Mouse (Mus musculus): Measurements from ENCODE around the gene Ethe1. TPM values are rescaled to one million over a fixed set of nuclear protein-coding genes. Genes with fewer than 3 reads are reported as not detected.

The Ethe1 gene
- 0.82 TPM for polyA plus RNA-seq (2014; fragmentation: Illumina TruSeq; extraction: RNeasy Lipid Tissue Mini Kit (QIAGEN cat#74804); ENCODE audit: low read depth, low replicate concordance)

GRCm38 (mm10) chr7:24587330-24588105 lies at the start of gene Ethe1, which contains the start of gene Zfp575:
Gene Ethe1, plus strand, starts transcription at chr7:24587543.
Gene Zfp575, minus strand, starts transcription at chr7:24587641.

GRCm38 (mm10) chr7:24546068-24546614 lies 41.2 kb upstream of the Ethe1 start, which contains the start of the genes Pinlyp and Xrcc1:
Gene Pinlyp, minus strand, starts transcription at chr7:24546118.
Gene Xrcc1, plus strand, starts transcription at chr7:24546289.

GRCm38 (mm10) chr7:24610144-24610878 lies 23.0 kb downstream of the Ethe1 start, which contains the start of gene Phldb3:
Gene Phldb3, plus strand, starts transcription at chr7:24610763.

GRCm38 (mm10) chr7:24636264-24636663 lies 48.9 kb downstream of the Ethe1 start, which contains the start of gene Lypd3:
Gene Lypd3, plus strand, starts transcription at chr7:24636550.

Other genes with a start within 250 kb of the Ethe1 start
- not detected for gene Lypd5, start 238.3 kb upstream of the Ethe1 start, polyA plus RNA-seq (2014; fragmentation: Illumina TruSeq; extraction: RNeasy Lipid Tissue Mini Kit (QIAGEN cat#74804); ENCODE audit: low read depth, low replicate concordance)
- gene Kcnn4, start 217.3 kb upstream of the Ethe1 start, polyA plus RNA-seq (2014; fragmentation: Illumina TruSeq; extraction: RNeasy Lipid Tissue Mini Kit (QIAGEN cat#74804); ENCODE audit: low read depth, low replicate concordance) = not detected
- not detected for gene Smg9, start 187.9 kb upstream of the Ethe1 start, polyA plus RNA-seq (2014; fragmentation: Illumina TruSeq; extraction: RNeasy Lipid Tissue Mini Kit (QIAGEN cat#74804); ENCODE audit: low read depth, low replicate concordance)
- gene Irgc1, start 135.2 kb upstream of the Ethe1 start, polyA plus RNA-seq (2014; fragmentation: Illumina TruSeq; extraction: RNeasy Lipid Tissue Mini Kit (QIAGEN cat#74804); ENCODE audit: low read depth, low replicate concordance) = not detected
- gene Plaur, start 125.1 kb upstream of the Ethe1 start, polyA plus RNA-seq (2014; fragmentation: Illumina TruSeq; extraction: RNeasy Lipid Tissue Mini Kit (QIAGEN cat#74804); ENCODE audit: low read depth, low replicate concordance) = 1.9 TPM
- gene Cadm4, start 105.5 kb upstream of the Ethe1 start, polyA plus RNA-seq (2014; fragmentation: Illumina TruSeq; extraction: RNeasy Lipid Tissue Mini Kit (QIAGEN cat#74804); ENCODE audit: low read depth, low replicate concordance) = 0.29 TPM
- not detected for gene Zfp428, start 80.5 kb upstream of the Ethe1 start, polyA plus RNA-seq (2014; fragmentation: Illumina TruSeq; extraction: RNeasy Lipid Tissue Mini Kit (QIAGEN cat#74804); ENCODE audit: low read depth, low replicate concordance)
- not detected for gene AC161166.1, start 75.1 kb upstream of the Ethe1 start, polyA plus RNA-seq (2014; fragmentation: Illumina TruSeq; extraction: RNeasy Lipid Tissue Mini Kit (QIAGEN cat#74804); ENCODE audit: low read depth, low replicate concordance)
- gene Irgq, start 56.9 kb upstream of the Ethe1 start, polyA plus RNA-seq (2014; fragmentation: Illumina TruSeq; extraction: RNeasy Lipid Tissue Mini Kit (QIAGEN cat#74804); ENCODE audit: low read depth, low replicate concordance) = 13.0 TPM
- gene Pinlyp, start 41.4 kb upstream of the Ethe1 start, polyA plus RNA-seq (2014; fragmentation: Illumina TruSeq; extraction: RNeasy Lipid Tissue Mini Kit (QIAGEN cat#74804); ENCODE audit: low read depth, low replicate concordance) = not detected
- gene Xrcc1, start 41.3 kb upstream of the Ethe1 start, polyA plus RNA-seq (2014; fragmentation: Illumina TruSeq; extraction: RNeasy Lipid Tissue Mini Kit (QIAGEN cat#74804); ENCODE audit: low read depth, low replicate concordance) = 0.87 TPM
- not detected for gene Zfp575, start 98 bp downstream of the Ethe1 start, polyA plus RNA-seq (2014; fragmentation: Illumina TruSeq; extraction: RNeasy Lipid Tissue Mini Kit (QIAGEN cat#74804); ENCODE audit: low read depth, low replicate concordance)
- not detected for gene Phldb3, start 23.2 kb downstream of the Ethe1 start, polyA plus RNA-seq (2014; fragmentation: Illumina TruSeq; extraction: RNeasy Lipid Tissue Mini Kit (QIAGEN cat#74804); ENCODE audit: low read depth, low replicate concordance)
- gene Lypd3, start 49.0 kb downstream of the Ethe1 start, polyA plus RNA-seq (2014; fragmentation: Illumina TruSeq; extraction: RNeasy Lipid Tissue Mini Kit (QIAGEN cat#74804); ENCODE audit: low read depth, low replicate concordance) = not detected
- gene Tex101, start 89.1 kb downstream of the Ethe1 start, polyA plus RNA-seq (2014; fragmentation: Illumina TruSeq; extraction: RNeasy Lipid Tissue Mini Kit (QIAGEN cat#74804); ENCODE audit: low read depth, low replicate concordance) = not detected
- not detected for gene BC049730, start 121.7 kb downstream of the Ethe1 start, polyA plus RNA-seq (2014; fragmentation: Illumina TruSeq; extraction: RNeasy Lipid Tissue Mini Kit (QIAGEN cat#74804); ENCODE audit: low read depth, low replicate concordance)
- gene Gm4763, start 139.4 kb downstream of the Ethe1 start, polyA plus RNA-seq (2014; fragmentation: Illumina TruSeq; extraction: RNeasy Lipid Tissue Mini Kit (QIAGEN cat#74804); ENCODE audit: low read depth, low replicate concordance) = not detected
- not detected for gene Cd177, start 172.8 kb downstream of the Ethe1 start, polyA plus RNA-seq (2014; fragmentation: Illumina TruSeq; extraction: RNeasy Lipid Tissue Mini Kit (QIAGEN cat#74804); ENCODE audit: low read depth, low replicate concordance)
- gene Ceacam10, start 189.7 kb downstream of the Ethe1 start, polyA plus RNA-seq (2014; fragmentation: Illumina TruSeq; extraction: RNeasy Lipid Tissue Mini Kit (QIAGEN cat#74804); ENCODE audit: low read depth, low replicate concordance) = not detected